Mouse (Mus musculus) liver, embryonic 14.5 days (tissue): ENCODE data around the gene Ptprt.

Experiments
- CTCF ChIP-seq: IDR thresholded peaks from 2 replicates; pipeline ENCODE4 v1.5.1; 2016; ENCODE audit warnings: antibody characterized with exemption, low read depth, control low read depth
- EP300 ChIP-seq: IDR thresholded peaks from 2 replicates; pipeline ENCODE4 v1.6.1; 2016; ENCODE audit warnings: antibody characterized with exemption, low read depth

GRCm38 (mm10) chr2:162426114-162426513 lies 234.8 kb downstream of the Ptprt start:
- TF ChIP-seq CTCF (no peak), EP300 (no peak)
